Mouse (Mus musculus) midbrain, embryonic 12.5 days (tissue): ENCODE results near the gene Usp16. TPM values are rescaled to one million over a fixed set of nuclear protein-coding genes. Genes with fewer than 3 reads are reported as not detected.
A peak's percentile ranks its signal among the peaks of the same experiment; 100 is the strongest.

Source experiments
- ATAC-seq: fragments of 200-750 bp; cut with Nextera tagmentation; 2 replicates; pipeline ENCODE4 v1.8.0; 2017; ENCODE audit warnings: low read depth, moderate TSS enrichment, moderate library complexity; ENCODE audit not compliant: low FRiP score
- H3K27ac ChIP-seq: fragments of 300-500 bp; sonication (generic); replicated peaks from 2 replicates; pipeline ENCODE4 v1.5.1; 2016; ENCODE audit warnings: mild to moderate bottlenecking
- H3K27me3 ChIP-seq: fragments of 300-500 bp; sonication (generic); 2 replicates; pipeline ENCODE4 v1.6.1; 2016; ENCODE audit warnings: mild to moderate bottlenecking
- H3K36me3 ChIP-seq: fragments of 300-500 bp; sonication (generic); 2 replicates; pipeline ENCODE4 v1.6.1; 2016
- H3K4me1 ChIP-seq: fragments of 300-500 bp; sonication (generic); 2 replicates; pipeline ENCODE4 v1.6.1; 2016
- H3K4me2 ChIP-seq: fragments of 300-500 bp; sonication (generic); replicated peaks from 2 replicates; pipeline ENCODE4 v1.6.1; 2016; ENCODE audit warnings: mild to moderate bottlenecking, moderate library complexity
- H3K4me3 ChIP-seq: fragments of 300-500 bp; sonication (generic); 2 replicates; pipeline ENCODE4 v1.5.1; 2016; ENCODE audit warnings: mild to moderate bottlenecking
- H3K9ac ChIP-seq: fragments of 300-500 bp; sonication (generic); replicated peaks from 2 replicates; pipeline ENCODE4 v1.6.1; 2016; ENCODE audit warnings: mild to moderate bottlenecking, moderate library complexity
- H3K9me3 ChIP-seq: fragments of 300-500 bp; sonication (generic); 2 replicates; pipeline ENCODE4 v1.6.1; 2016; ENCODE audit warnings: mild to moderate bottlenecking
- WGBS: fragments of 180-500 bp; shearing (Covaris S2); methylation state at CpG from one replicate; pipeline ENCODE4 v1.1.7; 2016; 5-methylcytosine and 5-hydroxymethylcytosine counted together
- polyA plus RNA-seq: library from polyadenylated mRNA; unstranded; fragments of >200 nt; fragmentation: Nextera tagmentation; extraction: Ambion mirVana; gene quantifications from 2 replicates; pipeline ENCODE4 v1.2.1, GENCODE M21; 2016

Usp16 gene
- polyA plus RNA-seq: 41.2 and 41.3 TPM in 2 replicates

GRCm38 (mm10) chr16:87454419-87455179 is at the start of gene Usp16:
Usp16 (plus strand) TSS chr16:87454703.
- Histone ChIP-seq H3K4me3 (peak within 1 kb of the TSS; percentile 90), H3K9me3 (no peaks in the 10 kb centered on the region), H3K4me1 (peaks cover 17% of the 10 kb centered on the region), H3K36me3 (0 out of 2 replicates have a peak, but pooled peaks cover 8% of the 10 kb centered on the region), H3K27me3 (0 out of 2 replicates have a peak, but pooled peaks cover 4% of the 10 kb centered on the region), H3K9ac (peak within 1 kb of the TSS; percentile 89), H3K27ac (peak within 1 kb of the TSS; percentile 76), H3K4me2 (peak within 1 kb of the TSS; percentile 86)
- 9% methylated on average over 45 of the region's 45 CpGs for WGBS
- ATAC-seq: peak; percentile 97

DNA sequence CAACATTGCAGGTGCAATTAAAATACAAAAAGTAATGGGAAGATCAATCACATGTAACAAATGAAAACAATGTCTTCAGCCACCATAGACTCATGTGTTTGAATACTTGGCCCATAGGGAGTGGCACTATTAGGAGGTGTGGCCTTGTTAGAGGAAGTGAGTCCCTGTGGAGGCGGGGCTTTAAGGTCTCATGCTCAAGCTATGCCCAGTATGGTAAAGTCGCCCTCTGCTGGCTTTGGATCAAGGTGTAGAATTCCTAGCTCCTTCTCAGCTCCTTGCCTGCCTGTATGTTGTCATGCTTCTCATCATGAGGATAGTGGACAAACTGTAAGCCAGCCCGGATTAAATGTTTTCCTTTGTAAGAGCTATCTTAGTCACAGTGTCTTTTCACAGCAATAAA is 49.5 kb upstream of the Usp16 start:
- WGBS: 78% methylated on average over 3 of the region's 3 CpGs
- ATAC-seq: no peak
- H3K9me3 ChIP-seq: no peaks in the 10 kb centered on the region
- H3K4me2 ChIP-seq: no peak overlapping the region
- H3K9ac ChIP-seq: no peak overlapping the region
- no peaks in the 10 kb centered on the region for H3K27me3 ChIP-seq
- no peak overlapping the region for H3K4me3 ChIP-seq
- no peak overlapping the region for H3K27ac ChIP-seq
- peaks cover 75% of the 10 kb centered on the region for H3K36me3 ChIP-seq
- no peaks in the 10 kb centered on the region for H3K4me1 ChIP-seq

- Histone ChIP-seq H3K27me3 (no peaks in the 10 kb centered on the region), H3K27ac (no peak overlapping the region), H3K9ac (no peak overlapping the region), H3K4me3 (no peak overlapping the region), H3K4me1 (no peaks in the 10 kb centered on the region), H3K4me2 (no peak overlapping the region), H3K9me3 (peaks cover 9% of the 10 kb centered on the region), H3K36me3 (peaks cover 93% of the 10 kb centered on the region)
- ATAC-seq: no peak
- 95% methylated on average over 8 of the region's 8 CpGs for WGBS
Measured at GRCm38 (mm10) chr16:87420662-87421061, 33.8 kb upstream of the Usp16 start.

DNA sequence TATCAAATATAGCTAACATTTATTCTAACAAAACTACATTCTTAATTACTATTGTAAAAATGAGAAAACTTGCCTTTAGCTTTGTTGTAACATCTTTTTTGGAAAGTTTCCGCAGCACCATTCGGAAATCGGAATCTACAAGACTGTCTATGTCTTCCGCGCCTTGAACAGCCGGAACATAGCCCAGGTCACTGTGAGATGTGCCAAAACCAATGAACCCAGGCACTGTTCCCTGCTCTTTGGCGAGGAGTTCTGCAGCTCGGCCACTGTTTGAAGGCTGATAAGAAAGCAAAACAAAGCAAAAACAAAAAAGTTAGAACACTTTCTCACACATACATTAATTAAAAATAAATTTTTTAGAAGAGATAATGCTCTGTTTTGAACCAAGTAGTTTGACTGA is 27.0 kb upstream of the Usp16 start:
- peaks cover 42% of the 10 kb centered on the region for H3K36me3 ChIP-seq
- ATAC-seq: no peak
- no peaks in the 10 kb centered on the region; the same call in 1 of the 2 replicates for H3K9me3 ChIP-seq
- H3K27ac ChIP-seq: no peak overlapping the region
- no peaks in the 10 kb centered on the region for H3K27me3 ChIP-seq
- H3K4me3 ChIP-seq: no peak overlapping the region
- H3K9ac ChIP-seq: no peak overlapping the region
- 97% methylated on average over 8 of the region's 8 CpGs for WGBS
- H3K4me1 ChIP-seq: peaks cover 6% of the 10 kb centered on the region
- H3K4me2 ChIP-seq: no peak overlapping the region

GRCm38 (mm10) chr16:87432033-87432814 is 22.3 kb upstream of the Usp16 start, which contains the start of gene Ltn1:
Ltn1 (minus strand) TSS chr16:87432612.
- Histone ChIP-seq H3K27ac (no peak within 1 kb of the TSS; the same call in 1 of the 2 replicates), H3K4me1 (peaks cover 6% of the 10 kb centered on the region), H3K9ac (peak within 1 kb of the TSS; percentile 73), H3K27me3 (no peaks in the 10 kb centered on the region), H3K4me2 (peak within 1 kb of the TSS; percentile 92), H3K4me3 (peak within 1 kb of the TSS; percentile 93), H3K9me3 (no peaks in the 10 kb centered on the region), H3K36me3 (no peaks in the 10 kb centered on the region)
- under 1% methylated on average over 56 of the region's 56 CpGs for WGBS
- peak; percentile 100 for ATAC-seq

- 96% methylated on average over 7 of the region's 7 CpGs for WGBS
- ATAC-seq: no peak
- Histone ChIP-seq H3K9me3 (no peaks in the 10 kb centered on the region), H3K9ac (no peak overlapping the region), H3K27ac (no peak overlapping the region), H3K4me2 (no peak overlapping the region), H3K27me3 (no peaks in the 10 kb centered on the region), H3K4me1 (peaks cover 6% of the 10 kb centered on the region), H3K4me3 (no peak overlapping the region), H3K36me3 (no peaks in the 10 kb centered on the region)
Measured at GRCm38 (mm10) chr16:87434266-87434665, 20.2 kb upstream of the Usp16 start.

GRCm38 (mm10) chr16:87434946-87435345 is 19.6 kb upstream of the Usp16 start:
- no peak overlapping the region for H3K4me3 ChIP-seq
- 79% methylated on average over 6 of the region's 6 CpGs for WGBS
- no peak for ATAC-seq
- H3K9me3 ChIP-seq: no peaks in the 10 kb centered on the region
- no peaks in the 10 kb centered on the region for H3K36me3 ChIP-seq
- no peak overlapping the region for H3K4me2 ChIP-seq
- H3K9ac ChIP-seq: no peak overlapping the region
- H3K4me1 ChIP-seq: peaks cover 12% of the 10 kb centered on the region
- H3K27me3 ChIP-seq: no peaks in the 10 kb centered on the region
- H3K27ac ChIP-seq: no peak overlapping the region

GRCm38 (mm10) chr16:87435411-87436205 is 18.9 kb upstream of the Usp16 start:
- Histone ChIP-seq H3K36me3 (no peaks in the 10 kb centered on the region), H3K9me3 (no peaks in the 10 kb centered on the region), H3K9ac (no peak overlapping the region), H3K4me2 (no peak overlapping the region), H3K27ac (no peak overlapping the region), H3K4me3 (no peak overlapping the region), H3K27me3 (no peaks in the 10 kb centered on the region), H3K4me1 (peaks cover 12% of the 10 kb centered on the region)
- no peak for ATAC-seq
- WGBS: 80% methylated on average over 13 of the region's 13 CpGs

GRCm38 (mm10) chr16:87437096-87437495 is 17.4 kb upstream of the Usp16 start:
- H3K4me2 ChIP-seq: no peak overlapping the region
- no peaks in the 10 kb centered on the region for H3K27me3 ChIP-seq
- WGBS: 92% methylated on average over 21 of the region's 21 CpGs
- no peaks in the 10 kb centered on the region for H3K9me3 ChIP-seq
- H3K4me3 ChIP-seq: no peak overlapping the region
- no peak for ATAC-seq
- no peak overlapping the region for H3K27ac ChIP-seq
- H3K36me3 ChIP-seq: no peaks in the 10 kb centered on the region
- peaks cover 13% of the 10 kb centered on the region for H3K4me1 ChIP-seq
- no peak overlapping the region for H3K9ac ChIP-seq

DNA sequence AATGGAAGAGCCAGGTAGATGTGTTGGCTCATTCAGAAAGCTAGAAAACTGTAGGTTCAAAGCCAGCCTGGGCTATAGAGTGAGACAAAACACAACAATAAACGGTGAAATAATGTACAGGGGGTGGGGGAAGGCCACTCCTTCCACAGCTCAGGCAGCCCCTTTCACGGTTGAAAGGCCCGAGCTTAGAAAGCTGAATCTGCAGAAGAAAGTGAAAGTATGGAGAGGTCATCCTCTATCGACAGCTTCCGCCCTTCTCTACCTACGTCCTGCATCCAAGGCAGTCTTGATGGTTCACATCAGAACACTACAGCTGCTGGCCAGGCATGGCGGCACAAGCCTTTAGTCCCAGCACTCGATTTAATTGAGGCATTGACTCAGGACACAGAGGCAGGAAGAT is 15.8 kb upstream of the Usp16 start:
- 89% methylated on average over 8 of the region's 8 CpGs for WGBS
- H3K9me3 ChIP-seq: no peaks in the 10 kb centered on the region
- peaks cover 13% of the 10 kb centered on the region for H3K4me1 ChIP-seq
- no peaks in the 10 kb centered on the region for H3K36me3 ChIP-seq
- no peak for ATAC-seq
- no peaks in the 10 kb centered on the region for H3K27me3 ChIP-seq
- H3K9ac ChIP-seq: no peak overlapping the region
- no peak overlapping the region for H3K4me3 ChIP-seq
- no peak overlapping the region for H3K4me2 ChIP-seq
- no peak overlapping the region for H3K27ac ChIP-seq

DNA sequence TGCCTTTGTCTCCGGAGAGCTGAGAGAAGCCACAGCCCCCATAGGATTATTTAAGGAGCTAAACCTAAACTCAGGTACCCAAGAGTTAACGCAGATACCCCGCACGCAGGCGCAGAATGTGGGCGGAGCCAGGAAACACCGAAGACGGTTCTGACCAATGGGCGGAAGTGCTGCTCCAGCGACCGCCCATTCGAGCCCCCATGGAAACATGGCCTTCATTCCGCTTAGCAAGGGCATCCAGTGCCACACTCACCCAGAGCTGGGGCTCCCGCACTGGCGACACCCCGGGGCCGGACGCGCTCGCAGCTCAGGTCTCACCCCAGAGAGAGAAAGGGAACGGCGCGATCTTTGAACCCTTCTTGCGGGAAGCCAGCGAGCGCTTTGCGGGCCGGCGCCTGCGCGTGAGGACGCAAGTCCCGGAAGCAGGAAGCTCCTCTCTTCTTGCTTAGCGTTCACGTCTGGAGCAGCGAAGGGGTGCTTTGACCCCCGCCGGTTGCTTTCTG is 14.3 kb upstream of the Usp16 start, which contains the start of gene Rwdd2b:
Rwdd2b (minus strand) TSS at position 390 of the 503 bp plus-strand sequence.
- no peaks in the 10 kb centered on the region for H3K36me3 ChIP-seq
- peak; percentile 97 for ATAC-seq
- peak within 1 kb of the TSS; percentile 75 for H3K9ac ChIP-seq
- no peaks in the 10 kb centered on the region for H3K9me3 ChIP-seq
- H3K4me3 ChIP-seq: peak within 1 kb of the TSS; percentile 61
- no peaks in the 10 kb centered on the region for H3K27me3 ChIP-seq
- under 1% methylated on average over 31 of the region's 38 CpGs for WGBS
- H3K4me1 ChIP-seq: peaks cover 13% of the 10 kb centered on the region
- peak within 1 kb of the TSS; percentile 80 for H3K4me2 ChIP-seq
- H3K27ac ChIP-seq: peak within 1 kb of the TSS; percentile 87
